In the genomic region with DNA sequence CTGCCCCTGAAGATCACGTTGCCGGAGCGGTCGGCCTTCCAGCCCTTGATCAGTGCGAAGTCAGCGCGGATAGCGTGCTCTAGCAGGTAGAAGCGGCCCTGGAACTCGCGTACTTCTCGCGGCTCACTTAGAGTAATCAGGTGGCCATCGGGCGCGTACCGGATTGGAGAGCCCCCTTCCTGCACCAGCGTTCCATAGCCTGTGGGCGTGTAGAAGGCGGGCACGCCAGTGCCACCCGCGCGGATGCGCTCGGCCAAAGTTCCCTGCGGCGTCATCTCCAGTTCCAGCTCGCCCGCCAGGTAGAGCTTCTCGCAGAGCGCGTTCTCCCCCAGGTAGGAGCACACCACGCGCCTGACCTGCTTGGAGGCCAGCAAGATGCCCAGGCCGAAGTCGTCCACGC, we compare ENCODE assay signal across 12 mouse cellular contexts. TPM values are rescaled to one million over a fixed set of nuclear protein-coding genes. Genes with fewer than 3 reads are reported as not detected.
DNase-seq lines count a peak whose midpoint lies in the region; ATAC-seq and TF ChIP-seq lines count a peak whose summit lies in the region.
"Not testable (repeated sequence)": the region's sequence is repeated elsewhere in the genome, so short reads cannot be mapped to it uniquely, and the experiment has no call there.
"Had no signal": no experiment of that assay in that cellular context is flagged by ENCODE, and none has a peak within 500 bp of the region (broad histone marks: within the 10 kb centered on the region; RNA-seq: fewer than 3 reads in every experiment).

No protein-coding gene starts in this region.

- WGBS in heart, embryonic 11.5 days (ENCODE audit: insufficient replicate concordance) = 9% methylated on average over 27 of the region's 38 CpGs
- 16% methylated on average over 25 of the region's 38 CpGs for WGBS in hindbrain, embryonic 15.5 days
- WGBS in liver, embryonic 15.5 days (ENCODE audit: insufficient replicate concordance) = 28% methylated on average over 27 of the region's 38 CpGs
- WGBS in midbrain, embryonic 14.5 days = 21% methylated on average over 27 of the region's 38 CpGs

- peak; percentile 4; the same call in 1 of the 2 replicates for ATAC-seq in erythroid progenitor cell, adult 5-6 weeks (replicated peaks; ENCODE audit: low FRiP score, poor library complexity, severe bottlenecking)
- not testable (repeated sequence) for ATAC-seq in heart, embryonic 11.5 days (replicated peaks; ENCODE audit: insufficient number of reproducible peaks, low FRiP score, low TSS enrichment); liver, embryonic 15.5 days (ENCODE audit: insufficient read depth); midbrain, embryonic 14.5 days (ENCODE audit: low FRiP score, low TSS enrichment)
- ATAC-seq in hindbrain, embryonic 15.5 days (ENCODE audit: low FRiP score, low read depth) = peak; percentile 60; the same call in 1 of the 2 replicates

- H3K4me1 ChIP-seq in E14TG2a.4 (replicated peaks; ENCODE audit: low read depth, low read length) = peaks cover 11% of the 10 kb centered on the region
- not testable (repeated sequence) for H3K4me1 ChIP-seq in heart, embryonic 11.5 days (ENCODE audit: control insufficient read depth, insufficient read depth, low read length); hindbrain, embryonic 15.5 days (replicated peaks); liver, embryonic 15.5 days (replicated peaks); midbrain, embryonic 14.5 days (ENCODE audit: control insufficient read depth, insufficient read depth, low read length)

- not testable (repeated sequence) for TF ChIP-seq CTCF in E14TG2a.4 (conservative IDR thresholded peaks at IDR 0.05; ENCODE audit: low read length)

- not testable (repeated sequence) for H3K27ac ChIP-seq in heart, embryonic 11.5 days (ENCODE audit: low read depth, low read length); hindbrain, embryonic 15.5 days (replicated peaks); liver, embryonic 15.5 days (replicated peaks); midbrain, embryonic 14.5 days (replicated peaks; ENCODE audit: low read depth, low read length)

- H3K4me2 ChIP-seq in heart, embryonic 11.5 days = peak overlapping the region; percentile 54
- peak overlapping the region; percentile 52 for H3K4me2 ChIP-seq in hindbrain, embryonic 15.5 days
- H3K4me2 ChIP-seq in liver, embryonic 15.5 days = 0 out of 2 replicates have a peak overlapping the region, but pooled peaks have one; percentile 20
- peak overlapping the region; percentile 38 for H3K4me2 ChIP-seq in midbrain, embryonic 14.5 days (ENCODE audit: low read length)

- H3K9me3 ChIP-seq in E14TG2a.4 (ENCODE audit: low read length); heart, embryonic 11.5 days (replicated peaks; ENCODE audit: control insufficient read depth, low read length); hindbrain, embryonic 15.5 days; liver, embryonic 15.5 days (replicated peaks); midbrain, embryonic 14.5 days (ENCODE audit: control insufficient read depth, low read length): not testable (repeated sequence)

- peak; percentile 14 for DNase-seq in kidney, postnatal 14 days
- not testable (repeated sequence) for DNase-seq in midbrain, embryonic 14.5 days
- peak; percentile 27 for DNase-seq in right cerebral cortex, postnatal 25 days

- H3K27me3 ChIP-seq in E14TG2a.4 (ENCODE audit: insufficient read depth, low read length) = peaks cover 34% of the 10 kb centered on the region
- H3K27me3 ChIP-seq in heart, embryonic 11.5 days (ENCODE audit: control insufficient read depth, insufficient read depth, low read length) = peaks cover 17% of the 10 kb centered on the region
- H3K27me3 ChIP-seq in hindbrain, embryonic 15.5 days = peaks cover 12% of the 10 kb centered on the region
- peaks cover 28% of the 10 kb centered on the region for H3K27me3 ChIP-seq in liver, embryonic 15.5 days
- not testable (repeated sequence) for H3K27me3 ChIP-seq in midbrain, embryonic 14.5 days (ENCODE audit: control insufficient read depth, insufficient read depth, low read length)

- not testable (repeated sequence) for H3K36me3 ChIP-seq in E14TG2a.4 (ENCODE audit: insufficient read depth, low read length); heart, embryonic 11.5 days (ENCODE audit: control insufficient read depth, insufficient read depth, low read length); hindbrain, embryonic 15.5 days; liver, embryonic 15.5 days (replicated peaks); midbrain, embryonic 14.5 days (ENCODE audit: control insufficient read depth, insufficient read depth, low read length)

- H3K9ac ChIP-seq in heart, embryonic 11.5 days (ENCODE audit: low read depth, low read length); hindbrain, embryonic 15.5 days; liver, embryonic 15.5 days; midbrain, embryonic 14.5 days (replicated peaks; ENCODE audit: low read length): not testable (repeated sequence)

- H3K4me3 ChIP-seq in E14TG2a.4 (replicated peaks; ENCODE audit: low read length) = peak overlapping the region; percentile 69
- H3K4me3 ChIP-seq in heart, embryonic 11.5 days (ENCODE audit: low read depth, low read length) = peak overlapping the region; percentile 23
- H3K4me3 ChIP-seq in hindbrain, embryonic 15.5 days = peak overlapping the region; percentile 25
- not testable (repeated sequence) for H3K4me3 ChIP-seq in liver, embryonic 15.5 days (replicated peaks); midbrain, embryonic 14.5 days (replicated peaks; ENCODE audit: low read depth, low read length)

RNA-seq across cellular contexts. Expression of gene Oxct2a, which starts 0.5 kb away (rescaled TPM):
- not detected in 2 replicates for total RNA-seq in erythroid progenitor cell, adult 5-6 weeks (2015; ENCODE audit: low replicate concordance)
- not detected in 2 replicates for total RNA-seq in erythroid progenitor cell, adult 5-6 weeks (2017; ENCODE audit: low replicate concordance)
- not detected in 2 replicates for polyA plus RNA-seq in heart, embryonic 11.5 days (2014; fragmentation: Nextera tagmentation; extraction: Ambion mirVana)
- polyA plus RNA-seq in hindbrain, embryonic 15.5 days (2015; fragmentation: Nextera tagmentation; extraction: Ambion mirVana) = not detected in 2 replicates
- not detected in 2 replicates for polyA plus RNA-seq in liver, embryonic 15.5 days (2015; fragmentation: Nextera tagmentation; extraction: Ambion mirVana)
- 0.16 TPM in 1 of 2 replicates, not detected in the other for polyA plus RNA-seq in midbrain, embryonic 14.5 days (2014; fragmentation: Nextera tagmentation; extraction: Ambion mirVana)
- total RNA-seq: heart, postnatal 14 days had no signal
- polyA plus RNA-seq: activated CD4-positive, CD25-positive, alpha-beta regulatory T cell, adult 4 months; cerebellum, adult 2 months; G1E had no signal

RNA-seq across cellular contexts. Expression of gene Bmp8a, which starts 20.1 kb away (rescaled TPM):
- total RNA-seq in erythroid progenitor cell, adult 5-6 weeks (2015; ENCODE audit: low replicate concordance) = not detected in 2 replicates
- not detected in 2 replicates for total RNA-seq in erythroid progenitor cell, adult 5-6 weeks (2017; ENCODE audit: low replicate concordance)
- 0.10 TPM in 1 of 2 replicates, not detected in the other for polyA plus RNA-seq in heart, embryonic 11.5 days (2014; fragmentation: Nextera tagmentation; extraction: Ambion mirVana)
- polyA plus RNA-seq in hindbrain, embryonic 15.5 days (2015; fragmentation: Nextera tagmentation; extraction: Ambion mirVana) = 0.21 and 0.23 TPM in 2 replicates
- polyA plus RNA-seq in liver, embryonic 15.5 days (2015; fragmentation: Nextera tagmentation; extraction: Ambion mirVana) = 0.13 and 0.24 TPM in 2 replicates
- 0.11 TPM in 1 of 2 replicates, not detected in the other for polyA plus RNA-seq in midbrain, embryonic 14.5 days (2014; fragmentation: Nextera tagmentation; extraction: Ambion mirVana)
- polyA plus RNA-seq: activated CD4-positive, CD25-positive, alpha-beta regulatory T cell, adult 4 months had no signal
